Mouse (Mus musculus): ENCODE data around the gene Smarcb1. TPM values are rescaled to one million over a fixed set of nuclear protein-coding genes. Genes with fewer than 3 reads are reported as not detected.

The Smarcb1 gene
- total and polyA plus RNA-seq, 3 experiments: 76.2 to 96.0 (median 94.9) TPM

GRCm38 (mm10) chr10:75941042-75941824, 19.8 kb upstream of the Smarcb1 start:
- dilution Hi-C loops (cut with MboI; ENCODE audit: extremely low pct_ligation_motif_present, extremely low pct_unique_long_range_greater_than_20kb, low sequenced_read_pairs) (no loop called here), in situ Hi-C loops (cut with MboI; ENCODE audit: low pct_ligation_motif_present, low pct_unique_long_range_greater_than_20kb, low sequenced_read_pairs) (no loop called here)
- Histone ChIP-seq H3K27ac (ENCODE audit: insufficient read depth, low read depth) (no peak overlapping the region), H3K9ac (ENCODE audit: insufficient read depth, low read depth) (no peak overlapping the region), H3K4me1 (ENCODE audit: control insufficient read depth in 1 of 2, insufficient read depth in 2 of 2) (peaks cover 20 to 71% of the 10 kb centered on the region in 2 experiments), H3K36me3 (replicated peaks in 1 of 2; ENCODE audit: control insufficient read depth in 1 of 2, insufficient read depth in 1 of 2, low read length in 1 of 2) (peaks cover 0 to 15% of the 10 kb centered on the region in 2 experiments), H3K79me2 (replicated peaks; ENCODE audit: control insufficient read depth, extremely low read depth, insufficient read depth, poor library complexity, severe bottlenecking) (no peaks in the 10 kb centered on the region), H3K9me3 (replicated peaks; ENCODE audit: low read length) (no peaks in the 10 kb centered on the region), H3K4me2 (ENCODE audit: insufficient read depth, low read depth, poor library complexity, severe bottlenecking) (no peak overlapping the region), H3K4me3 (replicated peaks in 1 of 3; ENCODE audit: low read depth in 2 of 3, low read length in 2 of 3, poor library complexity in 1 of 3) (no peak overlapping the region), H3K27me3 (replicated peaks) (no peaks in the 10 kb centered on the region)
- DNase-seq (ENCODE audit: extremely low read depth): no peak
- TF ChIP-seq USF2 (conservative IDR thresholded peaks at IDR 0.05; ENCODE audit: low read depth, low read length): no peak
- no peak for TF ChIP-seq BHLHE40 (IDR thresholded peaks at IDR 0.05; ENCODE audit: low read depth, low read length)
- no peak for TF ChIP-seq SIN3A (IDR thresholded peaks at IDR 0.05; ENCODE audit: low read length)
- TF ChIP-seq CTCF (conservative IDR thresholded peaks at IDR 0.05 in 1 of 2, IDR thresholded peaks at IDR 0.05 in 1 of 2; ENCODE audit: low read depth in 2 of 2, low read length in 2 of 2): no peak
- TF ChIP-seq NELFE (IDR thresholded peaks at IDR 0.05; ENCODE audit: low read depth, low read length): no peak
- no peak for TF ChIP-seq PAX5 (IDR thresholded peaks at IDR 0.05; ENCODE audit: low read length)
- TF ChIP-seq GABPA (IDR thresholded peaks at IDR 0.05; ENCODE audit: insufficient replicate concordance, low read depth, low read length): no peak
- TF ChIP-seq MYC (IDR thresholded peaks at IDR 0.05; ENCODE audit: low read depth, low read length): no peak
- TF ChIP-seq RAD21 (IDR thresholded peaks at IDR 0.05; ENCODE audit: low read depth, low read length): no peak
- TF ChIP-seq JUN (IDR thresholded peaks at IDR 0.05; ENCODE audit: insufficient read depth, low read depth, low read length): no peak
- no peak for TF ChIP-seq ZMIZ1 (IDR thresholded peaks at IDR 0.05; ENCODE audit: low read depth, low read length)

DNA sequence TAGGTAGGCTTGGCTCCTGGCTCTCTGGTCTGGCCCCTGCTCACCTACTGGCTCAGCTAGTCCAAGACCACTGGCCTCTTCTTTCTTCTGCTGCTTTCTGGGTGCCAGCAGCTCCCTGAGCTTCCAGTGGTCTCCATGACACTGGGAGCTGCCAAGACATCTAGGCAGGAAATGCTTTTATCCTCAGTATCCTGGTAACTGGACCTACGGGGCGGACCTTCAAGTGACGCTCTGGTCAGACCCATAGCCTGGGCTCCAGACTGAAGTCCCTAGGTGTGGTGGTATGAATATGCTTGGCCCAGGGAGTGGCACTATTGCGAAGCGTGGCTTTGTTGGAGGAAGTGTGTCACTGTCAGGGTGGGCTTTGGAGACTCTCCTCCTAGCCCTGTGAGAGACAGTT, 19.1 kb upstream of the Smarcb1 start, which contains the start of gene Gm867:
TSS of gene Gm867 (minus strand) at position 153 of the 400 bp plus-strand sequence.
- H3K4me1 ChIP-seq (ENCODE audit: control insufficient read depth in 1 of 2, insufficient read depth in 2 of 2): peaks cover 20 to 66% of the 10 kb centered on the region in 2 experiments
- H3K9ac ChIP-seq (ENCODE audit: insufficient read depth, low read depth): peak within 1 kb of the TSS; percentile 43
- TF ChIP-seq CHD1 (IDR thresholded peaks at IDR 0.05; ENCODE audit: low read depth, low read length) (no peak), KAT2A (IDR thresholded peaks at IDR 0.05; ENCODE audit: insufficient replicate concordance, low read length) (no peak), ELF1 (IDR thresholded peaks at IDR 0.05; ENCODE audit: low read depth, low read length) (no peak), BHLHE40 (IDR thresholded peaks at IDR 0.05; ENCODE audit: low read depth, low read length) (no peak), UBTF (IDR thresholded peaks at IDR 0.05; ENCODE audit: low read depth, low read length) (no peak), EP300 (IDR thresholded peaks at IDR 0.05; ENCODE audit: low read length) (no peak), CHD2 (IDR thresholded peaks at IDR 0.05; ENCODE audit: low read length) (no peak), GABPA (IDR thresholded peaks at IDR 0.05; ENCODE audit: insufficient replicate concordance, low read depth, low read length) (no peak), CTCF (conservative IDR thresholded peaks at IDR 0.05 in 1 of 2, IDR thresholded peaks at IDR 0.05 in 1 of 2; ENCODE audit: low read depth in 2 of 2, low read length in 2 of 2) (no peak), MAX (IDR thresholded peaks at IDR 0.05; ENCODE audit: low read length) (no peak), JUN (IDR thresholded peaks at IDR 0.05; ENCODE audit: insufficient read depth, low read depth, low read length) (no peak), MAFK (IDR thresholded peaks at IDR 0.05; ENCODE audit: insufficient replicate concordance, low read length) (no peak), POLR2AphosphoS2 (IDR thresholded peaks at IDR 0.05; ENCODE audit: low read depth, low read length) (no peak), MXI1 (IDR thresholded peaks at IDR 0.05; ENCODE audit: low read depth, low read length) (no peak), TCF12 (IDR thresholded peaks at IDR 0.05; ENCODE audit: low read depth, low read length) (no peak), MAZ (IDR thresholded peaks at IDR 0.05; ENCODE audit: low read depth, low read length) (no peak)
- peak within 1 kb of the TSS; percentile 65 for H3K4me2 ChIP-seq (ENCODE audit: insufficient read depth, low read depth, poor library complexity, severe bottlenecking)
- no peaks in the 10 kb centered on the region for H3K9me3 ChIP-seq (replicated peaks; ENCODE audit: low read length)
- peak within 1 kb of the TSS in 2 of 3 experiments; percentile 23 to 38 for H3K4me3 ChIP-seq (replicated peaks in 1 of 3; ENCODE audit: low read depth in 2 of 3, low read length in 2 of 3, poor library complexity in 1 of 3)
- peaks cover 0 to 15% of the 10 kb centered on the region in 2 experiments for H3K36me3 ChIP-seq (replicated peaks in 1 of 2; ENCODE audit: control insufficient read depth in 1 of 2, insufficient read depth in 1 of 2, low read length in 1 of 2)
- H3K27me3 ChIP-seq (replicated peaks): no peaks in the 10 kb centered on the region
- dilution Hi-C loops (cut with MboI; ENCODE audit: extremely low pct_ligation_motif_present, extremely low pct_unique_long_range_greater_than_20kb, low sequenced_read_pairs): no loop called here
- DNase-seq (ENCODE audit: extremely low read depth): no peak
- no peaks in the 10 kb centered on the region for H3K79me2 ChIP-seq (replicated peaks; ENCODE audit: control insufficient read depth, extremely low read depth, insufficient read depth, poor library complexity, severe bottlenecking)
- in situ Hi-C loops (cut with MboI; ENCODE audit: low pct_ligation_motif_present, low pct_unique_long_range_greater_than_20kb, low sequenced_read_pairs): no loop called here
- H3K27ac ChIP-seq (ENCODE audit: insufficient read depth, low read depth): peak within 1 kb of the TSS; percentile 78
